Mouse (Mus musculus) heart, postnatal 0 days (tissue): ENCODE measurements around the gene Zfp316. TPM values are rescaled to one million over a fixed set of nuclear protein-coding genes. Genes with fewer than 3 reads are reported as not detected.
A peak's percentile ranks its signal among the peaks of the same experiment; 100 is the strongest.

ENCODE experiments used
- ATAC-seq: fragments of 200-750 bp; cut with Nextera tagmentation; 2 replicates; pipeline ENCODE4 v1.8.0; 2017; ENCODE audit warnings: low read depth, moderate number of reproducible peaks, moderate library complexity; ENCODE audit not compliant: insufficient read depth
- DNase-seq: peaks from one replicate; pipeline ENCODE4 v3.0.0-alpha.2; 2016; ENCODE audit warnings: low spot score
- H3K27ac ChIP-seq: fragments of 300-500 bp; sonication (generic); 2 replicates; pipeline ENCODE4 v1.5.1; 2014; ENCODE audit warnings: low read depth, mild to moderate bottlenecking
- H3K27me3 ChIP-seq: fragments of 300-500 bp; sonication (generic); 2 replicates; pipeline ENCODE4 v1.6.1; 2014; ENCODE audit warnings: low read length, mixed read lengths; ENCODE audit not compliant: control insufficient read depth, insufficient read depth
- H3K36me3 ChIP-seq: fragments of 300-500 bp; sonication (generic); replicated peaks from 2 replicates; pipeline ENCODE4 v1.6.1; 2014; ENCODE audit warnings: low read length, mixed read lengths; ENCODE audit not compliant: control insufficient read depth, insufficient read depth
- H3K4me1 ChIP-seq: fragments of 300-500 bp; sonication (generic); 2 replicates; pipeline ENCODE4 v1.6.1; 2014; ENCODE audit warnings: antibody characterized with exemption; ENCODE audit not compliant: control insufficient read depth, insufficient read depth
- H3K4me2 ChIP-seq: fragments of 300-500 bp; sonication (generic); 2 replicates; pipeline ENCODE4 v1.6.1; 2014; ENCODE audit warnings: low read depth, mild to moderate bottlenecking, low read length, moderate library complexity
- H3K4me3 ChIP-seq: fragments of 300-500 bp; sonication (generic); 2 replicates; pipeline ENCODE4 v1.5.1; 2014; ENCODE audit warnings: low read depth, low read length
- H3K9ac ChIP-seq: fragments of 300-500 bp; sonication (generic); replicated peaks from 2 replicates; pipeline ENCODE4 v1.6.1; 2014; ENCODE audit warnings: low read depth, low read length, mixed read lengths
- H3K9me3 ChIP-seq: fragments of 300-500 bp; sonication (generic); replicated peaks from 2 replicates; pipeline ENCODE4 v1.6.1; 2016; ENCODE audit warnings: low read length; ENCODE audit not compliant: control insufficient read depth
- CTCF ChIP-seq: IDR thresholded peaks from 2 replicates; pipeline ENCODE4 v1.5.1; 2016; ENCODE audit warnings: antibody characterized with exemption, control low read depth, low read depth
- EP300 ChIP-seq: IDR thresholded peaks from 2 replicates; pipeline ENCODE4 v1.6.1; 2016; ENCODE audit warnings: antibody characterized with exemption, low read depth
- WGBS: fragments of 180-500 bp; shearing (Covaris S2); extraction: QIAGEN DNeasy Blood & Tissue Kit; methylation state at CpG from one replicate; pipeline ENCODE4 v1.1.7; 2014; 5-methylcytosine and 5-hydroxymethylcytosine counted together
- polyA plus RNA-seq: library from polyadenylated mRNA; unstranded; fragments of >200 nt; fragmentation: Nextera tagmentation; extraction: Ambion mirVana; gene quantifications from 2 replicates; pipeline ENCODE4 v1.2.1, GENCODE M21; 2015
- total RNA-seq: library from RNA; depleted of rRNA; stranded (reverse); fragments of >200 nt; gene quantifications from 2 replicates; pipeline ENCODE4 v1.2.3, GENCODE M21; 2014; ENCODE audit warnings: low replicate concordance

Gene Zfp316
- total and polyA plus RNA-seq, 2 experiments from 2014 or later, result 1.2 to 7.0 TPM

GRCm38 (mm10) chr5:143275761-143276160, 5.9 kb upstream of the Zfp316 start:
- H3K36me3 ChIP-seq, result no peaks in the 10 kb centered on the region
- no peak overlapping the region for H3K9ac ChIP-seq
- DNase-seq (no peak), ATAC-seq (no peak)
- no peaks in the 10 kb centered on the region for H3K9me3 ChIP-seq
- no peak overlapping the region for H3K4me2 ChIP-seq
- TF ChIP-seq CTCF (no peak), EP300 (no peak)
- H3K27ac ChIP-seq, result no peak overlapping the region
- H3K27me3 ChIP-seq, result peaks cover 26% of the 10 kb centered on the region; the same call in 1 of the 2 replicates
- H3K4me3 ChIP-seq, result no peak overlapping the region
- H3K4me1 ChIP-seq, result peaks cover 1% of the 10 kb centered on the region; the same call in 1 of the 2 replicates
- 47% methylated on average over 5 of the region's 5 CpGs for WGBS

DNA sequence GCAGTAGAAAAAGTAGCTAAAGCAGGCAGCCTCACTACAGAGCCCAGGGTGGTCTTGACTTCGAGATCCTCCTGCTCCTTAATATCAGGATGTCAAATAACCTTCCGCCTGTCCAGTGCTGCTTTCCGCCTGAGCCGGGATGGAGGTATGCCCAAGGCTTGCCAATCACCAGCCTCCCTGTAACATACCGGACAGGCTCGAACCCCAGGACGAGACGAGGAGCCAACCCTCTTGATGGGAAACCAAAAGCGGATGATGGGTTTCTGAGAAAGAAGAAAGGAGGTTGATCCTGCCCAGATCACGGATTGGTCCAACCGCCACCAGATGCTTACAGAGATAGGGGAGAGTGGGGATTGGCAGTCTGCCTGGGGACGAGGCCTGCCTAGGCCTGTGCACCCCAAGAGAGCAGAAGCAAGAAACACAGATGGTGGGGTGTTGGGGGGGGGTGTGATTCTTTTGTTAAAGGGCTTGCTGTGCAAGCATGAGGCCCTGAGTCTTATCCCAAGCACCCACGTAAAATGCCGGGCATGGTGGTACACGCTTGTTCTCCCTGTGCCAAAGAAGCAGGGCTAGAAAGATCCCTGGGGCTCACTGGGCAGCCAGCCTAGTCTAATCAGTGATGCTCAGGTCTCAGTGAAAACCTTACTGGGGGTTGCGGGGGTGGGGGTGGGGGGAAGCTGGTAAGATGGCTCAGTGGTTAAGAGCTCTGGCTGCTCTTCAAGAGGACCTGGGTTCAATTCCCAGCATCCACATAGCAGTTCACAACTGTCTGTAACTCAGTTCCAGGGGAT, 2.9 kb upstream of the Zfp316 start:
- Histone ChIP-seq H3K9ac (no peak overlapping the region), H3K4me2 (no peak overlapping the region), H3K4me3 (no peak overlapping the region), H3K9me3 (no peaks in the 10 kb centered on the region), H3K36me3 (no peaks in the 10 kb centered on the region), H3K27ac (no peak overlapping the region), H3K27me3 (peaks cover 9% of the 10 kb centered on the region; the same call in 1 of the 2 replicates), H3K4me1 (peaks cover 15% of the 10 kb centered on the region)
- ATAC-seq (no peak), DNase-seq (no peak)
- TF ChIP-seq CTCF (no peak), EP300 (no peak)
- WGBS, result 82% methylated on average over 16 of the region's 16 CpGs

- Histone ChIP-seq H3K4me2 (no peak overlapping the region), H3K4me3 (no peak overlapping the region), H3K9ac (no peak overlapping the region), H3K27me3 (peaks cover 7% of the 10 kb centered on the region; the same call in 1 of the 2 replicates), H3K27ac (no peak overlapping the region), H3K4me1 (peaks cover 15% of the 10 kb centered on the region), H3K36me3 (no peaks in the 10 kb centered on the region), H3K9me3 (no peaks in the 10 kb centered on the region)
- DNase-seq (no peak), ATAC-seq (no peak)
- 73% methylated on average over 3 of the region's 3 CpGs for WGBS
- TF ChIP-seq EP300 (no peak), CTCF (no peak)
Measured at GRCm38 (mm10) chr5:143272108-143272507, 2.3 kb upstream of the Zfp316 start.

GRCm38 (mm10) chr5:143271642-143272041, 1.8 kb upstream of the Zfp316 start:
- WGBS, result 55% methylated on average over 6 of the region's 6 CpGs
- Histone ChIP-seq H3K9ac (no peak overlapping the region), H3K9me3 (no peaks in the 10 kb centered on the region), H3K27me3 (peaks cover 7% of the 10 kb centered on the region; the same call in 1 of the 2 replicates), H3K4me3 (no peak overlapping the region), H3K4me2 (no peak overlapping the region), H3K27ac (no peak overlapping the region), H3K4me1 (peaks cover 15% of the 10 kb centered on the region), H3K36me3 (no peaks in the 10 kb centered on the region)
- TF ChIP-seq EP300, result no peak
- TF ChIP-seq CTCF, result no peak
- DNase-seq (no peak), ATAC-seq (no peak)

GRCm38 (mm10) chr5:143270151-143270519, 313 bp upstream of the Zfp316 start:
- DNase-seq (no peak), ATAC-seq (peak; percentile 7; the same call in 1 of the 2 replicates)
- H3K4me3 ChIP-seq, result peak overlapping the region; percentile 98
- no peaks in the 10 kb centered on the region for H3K27me3 ChIP-seq
- H3K9ac ChIP-seq, result peak overlapping the region; percentile 90
- peaks cover 15% of the 10 kb centered on the region for H3K4me1 ChIP-seq
- H3K9me3 ChIP-seq, result no peaks in the 10 kb centered on the region
- TF ChIP-seq EP300, result no peak
- no peak for TF ChIP-seq CTCF
- H3K27ac ChIP-seq, result peak overlapping the region; percentile 53
- H3K36me3 ChIP-seq, result no peaks in the 10 kb centered on the region
- WGBS, result 4% methylated on average over 12 of the region's 12 CpGs
- H3K4me2 ChIP-seq, result peak overlapping the region; percentile 99
